Mouse (Mus musculus): ENCODE data around the gene Rad51d. TPM values are rescaled to one million over a fixed set of nuclear protein-coding genes. Genes with fewer than 3 reads are reported as not detected.

Gene Rad51d
- total and polyA plus RNA-seq, 2 experiments from 2014 or later = 8.9 to 9.7 TPM

GRCm38 (mm10) chr11:82910250-82910649, 19.8 kb upstream of the Rad51d start, which contains the start of gene Unc45b:
Gene Unc45b (plus strand): TSS chr11:82910550.
- Histone ChIP-seq H3K4me1 (ENCODE audit: insufficient read depth, low read length) (peaks cover 9% of the 10 kb centered on the region), H3K36me3 (ENCODE audit: insufficient read depth, low read length) (peaks cover 6% of the 10 kb centered on the region; the same call in 1 of the 2 replicates), H3K27ac (no peak within 1 kb of the TSS), H3K4me2 (ENCODE audit: low read depth, low read length) (no peak within 1 kb of the TSS), H3K9me3 (ENCODE audit: low read length) (no peaks in the 10 kb centered on the region), H3K9ac (replicated peaks; ENCODE audit: low read length) (no peak within 1 kb of the TSS), H3K4me3 (ENCODE audit: low read length) (no peak within 1 kb of the TSS), H3K27me3 (ENCODE audit: insufficient read depth, low read length) (no peaks in the 10 kb centered on the region)
- no peak for TF ChIP-seq CTCF (IDR thresholded peaks at IDR 0.05; ENCODE audit: low read depth)
- WGBS = 90% methylated on average over 4 of the region's 4 CpGs
- ATAC-seq = no peak
- DNase-seq (ENCODE audit: low spot score) = no peak

GRCm38 (mm10) chr11:82908608-82908989, 18.2 kb upstream of the Rad51d start:
- no peak overlapping the region for H3K27ac ChIP-seq
- no peak overlapping the region for H3K9ac ChIP-seq (replicated peaks; ENCODE audit: low read length)
- WGBS = 65% methylated on average over 10 of the region's 10 CpGs
- peak overlapping the region; percentile 84 for H3K4me2 ChIP-seq (ENCODE audit: low read depth, low read length)
- no peaks in the 10 kb centered on the region for H3K27me3 ChIP-seq (ENCODE audit: insufficient read depth, low read length)
- TF ChIP-seq CTCF (IDR thresholded peaks at IDR 0.05; ENCODE audit: low read depth) = no peak
- no peak for DNase-seq (ENCODE audit: low spot score)
- H3K4me1 ChIP-seq (ENCODE audit: insufficient read depth, low read length) = peaks cover 9% of the 10 kb centered on the region
- H3K36me3 ChIP-seq (ENCODE audit: insufficient read depth, low read length) = peaks cover 16% of the 10 kb centered on the region
- ATAC-seq = no peak
- H3K9me3 ChIP-seq (ENCODE audit: low read length) = no peaks in the 10 kb centered on the region
- H3K4me3 ChIP-seq (ENCODE audit: low read length) = peak overlapping the region; percentile 84; the same call in 1 of the 2 replicates

GRCm38 (mm10) chr11:82907651-82908607, 17.5 kb upstream of the Rad51d start, which contains the start of gene Nle1:
Gene Nle1 (minus strand): TSS chr11:82908411.
- peak; percentile 96 for DNase-seq (ENCODE audit: low spot score)
- peak; percentile 96 for TF ChIP-seq CTCF (IDR thresholded peaks at IDR 0.05; ENCODE audit: low read depth)
- Histone ChIP-seq H3K4me1 (ENCODE audit: insufficient read depth, low read length) (peaks cover 9% of the 10 kb centered on the region), H3K27ac (peak within 1 kb of the TSS; percentile 69; the same call in 1 of the 2 replicates), H3K4me2 (ENCODE audit: low read depth, low read length) (peak within 1 kb of the TSS; percentile 84), H3K9ac (replicated peaks; ENCODE audit: low read length) (peak within 1 kb of the TSS; percentile 74), H3K9me3 (ENCODE audit: low read length) (no peaks in the 10 kb centered on the region), H3K36me3 (ENCODE audit: insufficient read depth, low read length) (peaks cover 22% of the 10 kb centered on the region), H3K4me3 (ENCODE audit: low read length) (peak within 1 kb of the TSS; percentile 84), H3K27me3 (ENCODE audit: insufficient read depth, low read length) (no peaks in the 10 kb centered on the region)
- peak; percentile 87 for ATAC-seq
- under 1% methylated on average over 72 of the region's 73 CpGs for WGBS

GRCm38 (mm10) chr11:82905816-82906215, 15.4 kb upstream of the Rad51d start:
- H3K27me3 ChIP-seq (ENCODE audit: insufficient read depth, low read length) = no peaks in the 10 kb centered on the region
- no peak for TF ChIP-seq CTCF (IDR thresholded peaks at IDR 0.05; ENCODE audit: low read depth)
- no peaks in the 10 kb centered on the region for H3K9me3 ChIP-seq (ENCODE audit: low read length)
- H3K4me3 ChIP-seq (ENCODE audit: low read length) = no peak overlapping the region
- 92% methylated on average over 5 of the region's 5 CpGs for WGBS
- no peak overlapping the region for H3K9ac ChIP-seq (replicated peaks; ENCODE audit: low read length)
- peaks cover 9% of the 10 kb centered on the region for H3K4me1 ChIP-seq (ENCODE audit: insufficient read depth, low read length)
- H3K36me3 ChIP-seq (ENCODE audit: insufficient read depth, low read length) = peaks cover 41% of the 10 kb centered on the region
- ATAC-seq (no peak), DNase-seq (ENCODE audit: low spot score) (no peak)
- H3K4me2 ChIP-seq (ENCODE audit: low read depth, low read length) = no peak overlapping the region
- no peak overlapping the region for H3K27ac ChIP-seq

- Histone ChIP-seq H3K36me3 (ENCODE audit: insufficient read depth, low read length) (peaks cover 49% of the 10 kb centered on the region), H3K4me1 (ENCODE audit: insufficient read depth, low read length) (peaks cover 9% of the 10 kb centered on the region), H3K4me3 (ENCODE audit: low read length) (no peak overlapping the region), H3K4me2 (ENCODE audit: low read depth, low read length) (no peak overlapping the region), H3K27me3 (ENCODE audit: insufficient read depth, low read length) (no peaks in the 10 kb centered on the region), H3K9me3 (ENCODE audit: low read length) (no peaks in the 10 kb centered on the region), H3K27ac (no peak overlapping the region), H3K9ac (replicated peaks; ENCODE audit: low read length) (no peak overlapping the region)
- no peak for TF ChIP-seq CTCF (IDR thresholded peaks at IDR 0.05; ENCODE audit: low read depth)
- ATAC-seq (no peak), DNase-seq (ENCODE audit: low spot score) (no peak)
- 76% methylated on average over 8 of the region's 8 CpGs for WGBS
These were observed 14.5 kb upstream of the Rad51d start for GRCm38 (mm10) chr11:82904952-82905351.

GRCm38 (mm10) chr11:82901606-82902310, 11.3 kb upstream of the Rad51d start:
- H3K9ac ChIP-seq (replicated peaks; ENCODE audit: low read length) = no peak overlapping the region
- ATAC-seq (no peak), DNase-seq (ENCODE audit: low spot score) (peak; percentile 17)
- H3K27ac ChIP-seq = no peak overlapping the region
- WGBS = 81% methylated on average over 20 of the region's 20 CpGs
- TF ChIP-seq CTCF (IDR thresholded peaks at IDR 0.05; ENCODE audit: low read depth) = no peak
- no peak overlapping the region for H3K4me3 ChIP-seq (ENCODE audit: low read length)
- H3K4me1 ChIP-seq (ENCODE audit: insufficient read depth, low read length) = no peaks in the 10 kb centered on the region
- H3K4me2 ChIP-seq (ENCODE audit: low read depth, low read length) = no peak overlapping the region
- peaks cover 58% of the 10 kb centered on the region for H3K36me3 ChIP-seq (ENCODE audit: insufficient read depth, low read length)
- no peaks in the 10 kb centered on the region for H3K9me3 ChIP-seq (ENCODE audit: low read length)
- no peaks in the 10 kb centered on the region for H3K27me3 ChIP-seq (ENCODE audit: insufficient read depth, low read length)
